Mouse (Mus musculus) embryonic facial prominence, embryonic 12.5 days (tissue): ENCODE measurements around the gene Cnpy4. TPM values are rescaled to one million over a fixed set of nuclear protein-coding genes. Genes with fewer than 3 reads are reported as not detected.

Experiments
- microRNA counts: library from miRNA; unstranded; fragments of <30 nt; microRNA quantifications from one replicate; lab custom pipeline; 2017
- microRNA-seq: library from miRNA; unstranded; fragments of <30 nt; microRNA quantifications from one replicate; pipeline ENCODE4, GENCODE M21; 2017
- polyA plus RNA-seq: library from polyadenylated mRNA; unstranded; fragments of >200 nt; fragmentation: Nextera tagmentation; extraction: Ambion mirVana; gene quantifications from 2 replicates; pipeline ENCODE4 v1.2.1, GENCODE M21; 2016

The Cnpy4 gene
- polyA plus RNA-seq, 1 experiment from 2014 or later, result 61.1 TPM

MicroRNAs within 50 kb of the gene (microRNA counts, 519-probe panel; counts per million panel counts)
- 5,527 counts per million, percentile 90 among the panel's probes with 10 or more counts for microRNA mmu-miR-106b (lab: Ali Mortazavi, UCI)
- microRNA mmu-miR-25 (lab: Ali Mortazavi, UCI), result 7,584 counts per million, percentile 99 among the panel's probes with 10 or more counts
- microRNA mmu-miR-93 (lab: Ali Mortazavi, UCI), result 5,734 counts per million, percentile 93 among the panel's probes with 10 or more counts

Small RNA genes within 50 kb of the gene (microRNA-seq; reads per million reads assigned to microRNA genes)
- gene Mir106b (10,981 reads per million, percentile 95 among the genes with 10 or more reads in this experiment), gene Mir25 (921 reads per million, percentile 76 among the genes with 10 or more reads in this experiment), gene Mir93 (16,343 reads per million, percentile 97 among the genes with 10 or more reads in this experiment)

Other genes starting within 250 kb of the Cnpy4 start
- gene Gjc3, start 224.4 kb upstream of the Cnpy4 start, polyA plus RNA-seq, result 0.32 and 0.41 TPM in 2 replicates
- gene Azgp1, start 206.0 kb upstream of the Cnpy4 start, polyA plus RNA-seq, result not detected in 2 replicates
- gene Smok3a, start 166.2 kb upstream of the Cnpy4 start, polyA plus RNA-seq, result not detected in 2 replicates
- gene Smok3b, start 166.1 kb upstream of the Cnpy4 start, polyA plus RNA-seq, result not detected in 2 replicates
- gene Smok3c, start 134.3 kb upstream of the Cnpy4 start, polyA plus RNA-seq, result not detected in 2 replicates
- 26.3 and 29.2 TPM in 2 replicates for gene Zkscan1, start 102.4 kb upstream of the Cnpy4 start, polyA plus RNA-seq
- 80.7 and 85.4 TPM in 2 replicates for gene Zscan21, start 70.6 kb upstream of the Cnpy4 start, polyA plus RNA-seq
- gene Zfp113, start 31.7 kb upstream of the Cnpy4 start, polyA plus RNA-seq, result 25.5 and 26.3 TPM in 2 replicates
- gene Cops6, start 26.4 kb upstream of the Cnpy4 start, polyA plus RNA-seq, result 333 and 336 TPM in 2 replicates
- gene Ap4m1, start 15.5 kb upstream of the Cnpy4 start, polyA plus RNA-seq, result 30.1 and 32.4 TPM in 2 replicates
- gene Mcm7, start 15.1 kb upstream of the Cnpy4 start, polyA plus RNA-seq, result 239 and 243 TPM in 2 replicates
- gene Taf6, start within 50 bp of the Cnpy4 start, polyA plus RNA-seq, result 112 and 117 TPM in 2 replicates
- 9.3 and 11.4 TPM in 2 replicates for gene Mblac1, start 6.8 kb downstream of the Cnpy4 start, polyA plus RNA-seq
- gene Nxpe5, start 38.4 kb downstream of the Cnpy4 start, polyA plus RNA-seq, result not detected in 2 replicates
- 50.9 and 57.0 TPM in 2 replicates for gene Lamtor4, start 68.0 kb downstream of the Cnpy4 start, polyA plus RNA-seq
- 11.3 and 12.3 TPM in 2 replicates for gene BC037034, start 76.5 kb downstream of the Cnpy4 start, polyA plus RNA-seq
- gene Gal3st4, start 85.4 kb downstream of the Cnpy4 start, polyA plus RNA-seq, result 3.7 and 4.3 TPM in 2 replicates
- 0.23 TPM in 1 of 2 replicates, not detected in the other for gene Gm43720, start 92.5 kb downstream of the Cnpy4 start, polyA plus RNA-seq
- gene Gpc2, start 92.5 kb downstream of the Cnpy4 start, polyA plus RNA-seq, result 70.1 and 75.3 TPM in 2 replicates
- gene Stag3, start 92.8 kb downstream of the Cnpy4 start, polyA plus RNA-seq, result 7.9 and 8.7 TPM in 2 replicates
- gene Pvrig, start 154.5 kb downstream of the Cnpy4 start, polyA plus RNA-seq, result 0.15 TPM in 1 of 2 replicates, not detected in the other